Mouse (Mus musculus) heart, adult 2 months (tissue): ENCODE measurements at regions not wholly inside any gene's neighbourhood (a gene's known extent, or its start where the extent isn't known, plus 50 kb on each side); places are given as distances from the start of the nearest gene placed in this dataset.

Experiments
- CTCF ChIP-seq: fragments of 200-600 bp; IDR thresholded peaks from 2 replicates; pipeline ENCODE4 v1.8.1; 2022; ENCODE audit warnings: antibody characterized with exemption, mild to moderate bottlenecking, moderate library complexity
- EP300 ChIP-seq: fragments of 200-500 bp; IDR thresholded peaks from 2 replicates; pipeline ENCODE4 v1.6.1; 2011; ENCODE audit warnings: low read depth, low read length, control low read depth; ENCODE audit not compliant: insufficient read depth
- POLR2A ChIP-seq: fragments of 200-500 bp; IDR thresholded peaks from 2 replicates; pipeline ENCODE4 v1.6.1; 2011; ENCODE audit warnings: mild to moderate bottlenecking, low read depth, low read length, control low read depth; ENCODE audit not compliant: insufficient read depth

DNA sequence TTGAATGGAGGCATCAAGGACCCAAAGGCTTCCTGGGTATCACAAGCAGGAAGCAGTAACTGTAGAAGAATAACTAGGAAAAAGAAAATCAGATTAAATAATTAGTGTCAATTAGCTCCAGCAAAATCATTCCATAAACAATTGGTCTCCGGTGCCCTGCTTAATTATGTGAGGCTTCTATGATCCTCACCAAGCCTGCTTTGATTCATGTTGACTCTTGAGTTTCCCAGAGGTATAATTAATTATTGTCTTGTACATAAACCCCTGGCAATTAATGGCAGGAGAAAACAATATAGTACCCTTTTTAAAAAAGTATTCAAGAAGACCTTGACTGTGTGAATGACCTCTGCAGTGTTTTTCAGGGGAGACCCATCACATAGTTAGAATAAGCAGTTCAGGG, 61.5 kb upstream of the Sp8 start:
- no peak for TF ChIP-seq POLR2A
- TF ChIP-seq CTCF = no peak
- TF ChIP-seq EP300 = no peak
